Mouse (Mus musculus): Measurements from ENCODE around the gene Atad5. TPM values are rescaled to one million over a fixed set of nuclear protein-coding genes. Genes with fewer than 3 reads are reported as not detected.

Gene Atad5
- total RNA-seq (2023): 5.1 TPM

GRCm38 (mm10) chr11:80088917-80089816, at the start of gene Atad5:
Gene Atad5 (plus strand): TSS chr11:80089400.

GRCm38 (mm10) chr11:80080826-80081728, 8.1 kb upstream of the Atad5 start, which contains the start of gene Crlf3:
Gene Crlf3 (minus strand): TSS chr11:80080991.

GRCm38 (mm10) chr11:80141825-80142521, 52.8 kb downstream of the Atad5 start, which contains the start of gene Tefm:
Gene Tefm (minus strand): TSS chr11:80142175.

DNA sequence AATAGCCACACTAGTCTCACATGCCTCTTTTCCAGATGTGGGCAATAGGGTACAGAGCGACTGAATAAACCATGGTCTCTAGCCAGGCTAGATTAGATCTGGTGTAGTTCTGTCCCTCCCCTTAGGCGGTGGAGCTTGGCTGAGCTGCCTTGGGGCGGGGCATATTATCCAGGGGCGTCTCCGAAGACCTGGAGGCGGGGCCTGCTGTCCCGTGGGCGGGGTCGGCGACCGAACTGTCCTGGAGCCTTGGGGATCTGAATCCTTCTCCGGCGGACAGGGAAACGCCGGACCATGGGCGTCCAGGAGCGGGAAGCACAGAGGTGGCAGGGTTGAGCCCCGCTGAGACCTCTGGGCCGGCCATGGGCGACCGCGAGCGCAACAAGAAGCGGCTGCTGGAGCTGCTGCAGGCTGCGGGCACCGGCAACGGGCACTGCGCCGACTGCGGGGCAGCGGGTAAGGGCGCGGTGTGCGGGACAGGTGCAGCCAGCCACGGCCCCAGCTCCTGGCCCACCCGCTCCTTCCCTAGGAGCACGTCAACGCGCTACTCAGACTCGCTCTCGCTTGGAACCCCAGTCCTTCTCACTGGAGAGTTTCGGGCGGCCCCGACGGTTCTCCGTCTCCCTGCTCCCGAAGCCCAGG, 64.8 kb downstream of the Atad5 start, which contains the start of gene Adap2:
Adap2 (plus strand) TSS at position 249 of the 639 bp plus-strand sequence.

GRCm38 (mm10) chr11:80183705-80184255, 94.6 kb downstream of the Atad5 start, which contains the start of gene Rnf135:
Gene Rnf135 (plus strand): TSS chr11:80183851.

Other genes starting within 250 kb of the Atad5 start
- 37.0 TPM for gene Utp6, start 127.0 kb upstream of the Atad5 start, total RNA-seq (2023)
- 75.8 TPM for gene Suz12, start 96.3 kb upstream of the Atad5 start, total RNA-seq (2023)
- gene Crlf3, start 8.4 kb upstream of the Atad5 start, total RNA-seq (2023): 255 TPM
- gene Tefm, start 52.8 kb downstream of the Atad5 start, total RNA-seq (2023): 4.8 TPM
- gene Adap2, start 64.7 kb downstream of the Atad5 start, total RNA-seq (2023): 1.0 TPM
- 3.3 TPM for gene Rnf135, start 94.5 kb downstream of the Atad5 start, total RNA-seq (2023)
- gene Rhot1, start 119.6 kb downstream of the Atad5 start, total RNA-seq (2023): 47.3 TPM
- 0.34 TPM for gene Rhbdl3, start 211.5 kb downstream of the Atad5 start, total RNA-seq (2023)